Mouse (Mus musculus): ENCODE results near the gene Astn2. TPM values are rescaled to one million over a fixed set of nuclear protein-coding genes. Genes with fewer than 3 reads are reported as not detected.

The Astn2 gene
- 0.14 and 0.47 TPM in 2 replicates for polyA plus RNA-seq (2015; fragmentation: Nextera tagmentation; extraction: Ambion mirVana)

- Histone ChIP-seq H3K27me3 (ENCODE audit: control insufficient read depth, insufficient read depth, low read length) (peaks cover 37% of the 10 kb centered on the region), H3K27ac (ENCODE audit: low read length) (no peak within 1 kb of the TSS), H3K4me1 (ENCODE audit: control insufficient read depth, insufficient read depth, low read length) (peaks cover 4% of the 10 kb centered on the region; the same call in 1 of the 2 replicates), H3K36me3 (ENCODE audit: control insufficient read depth, insufficient read depth) (no peaks in the 10 kb centered on the region), H3K9me3 (replicated peaks; ENCODE audit: control insufficient read depth, low read length) (no peaks in the 10 kb centered on the region), H3K9ac (ENCODE audit: low read length) (peak within 1 kb of the TSS; percentile 74), H3K4me3 (ENCODE audit: low read length) (peak within 1 kb of the TSS; percentile 79), H3K4me2 (ENCODE audit: low read depth, low read length) (peak within 1 kb of the TSS; percentile 97)
- ATAC-seq (replicated peaks; ENCODE audit: extremely low read depth, insufficient read depth, low FRiP score): peak; percentile 64
- WGBS: 1% methylated on average over 44 of the region's 56 CpGs
These were observed at the start of gene Astn2 for GRCm38 (mm10) chr4:66404201-66404711. TSS of gene Astn2 (minus strand) at chr4:66404611.

DNA sequence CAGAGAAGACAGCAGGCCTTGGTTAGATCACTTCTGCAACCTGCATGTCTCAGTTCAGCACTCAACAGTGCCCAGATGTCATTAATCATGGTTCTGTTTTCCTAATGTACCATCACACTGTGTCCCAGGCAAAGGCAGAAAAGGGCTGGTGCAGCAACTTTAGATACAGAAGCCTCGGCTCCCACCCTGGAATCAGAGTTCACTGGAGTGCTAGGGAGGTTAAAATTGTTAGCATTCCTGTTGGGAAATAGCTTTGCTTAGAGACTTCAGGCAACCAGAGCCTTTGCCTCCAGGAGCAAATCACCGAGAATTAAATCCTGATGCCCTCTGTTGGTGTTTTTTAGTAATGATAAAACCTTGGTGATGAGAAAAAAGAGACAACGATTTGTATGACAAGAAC, 45.7 kb upstream of the Astn2 start:
- Histone ChIP-seq H3K27ac (ENCODE audit: low read length) (peak overlapping the region; percentile 30; the same call in 1 of the 2 replicates), H3K27me3 (ENCODE audit: control insufficient read depth, insufficient read depth, low read length) (no peaks in the 10 kb centered on the region), H3K9ac (ENCODE audit: low read length) (no peak overlapping the region), H3K4me3 (ENCODE audit: low read length) (no peak overlapping the region), H3K4me2 (ENCODE audit: low read depth, low read length) (no peak overlapping the region), H3K4me1 (ENCODE audit: control insufficient read depth, insufficient read depth, low read length) (no peaks in the 10 kb centered on the region), H3K9me3 (replicated peaks; ENCODE audit: control insufficient read depth, low read length) (no peaks in the 10 kb centered on the region), H3K36me3 (ENCODE audit: control insufficient read depth, insufficient read depth) (no peaks in the 10 kb centered on the region)
- 23% methylated on average over 3 of the region's 3 CpGs for WGBS
- ATAC-seq (replicated peaks; ENCODE audit: extremely low read depth, insufficient read depth, low FRiP score): no peak

DNA sequence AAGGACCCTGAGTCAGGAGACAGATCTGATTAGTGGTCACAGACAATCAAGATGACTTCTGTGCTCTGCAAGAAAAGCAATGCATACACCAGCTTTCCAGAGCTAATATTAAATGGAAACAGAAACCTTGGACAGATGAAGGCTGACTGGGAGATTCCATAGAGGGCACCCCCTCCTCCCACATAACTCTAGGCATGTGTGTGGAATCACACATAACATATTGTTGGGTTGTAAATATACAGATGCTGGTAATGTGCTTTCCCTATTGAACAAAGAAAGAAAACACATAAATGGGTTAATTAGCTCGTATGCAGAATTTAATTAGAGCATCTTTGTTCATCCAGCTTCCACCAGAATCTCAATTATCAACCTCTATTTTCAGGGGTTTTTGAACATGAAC, 26.8 kb upstream of the Astn2 start:
- no peaks in the 10 kb centered on the region for H3K36me3 ChIP-seq (ENCODE audit: control insufficient read depth, insufficient read depth)
- no peaks in the 10 kb centered on the region for H3K9me3 ChIP-seq (replicated peaks; ENCODE audit: control insufficient read depth, low read length)
- H3K27ac ChIP-seq (ENCODE audit: low read length): no peak overlapping the region
- no peak overlapping the region for H3K4me2 ChIP-seq (ENCODE audit: low read depth, low read length)
- no peaks in the 10 kb centered on the region for H3K4me1 ChIP-seq (ENCODE audit: control insufficient read depth, insufficient read depth, low read length)
- WGBS: 50% methylated on average over 1 of the region's 1 CpGs
- no peaks in the 10 kb centered on the region for H3K27me3 ChIP-seq (ENCODE audit: control insufficient read depth, insufficient read depth, low read length)
- H3K9ac ChIP-seq (ENCODE audit: low read length): no peak overlapping the region
- ATAC-seq (replicated peaks; ENCODE audit: extremely low read depth, insufficient read depth, low FRiP score): no peak
- H3K4me3 ChIP-seq (ENCODE audit: low read length): no peak overlapping the region

DNA sequence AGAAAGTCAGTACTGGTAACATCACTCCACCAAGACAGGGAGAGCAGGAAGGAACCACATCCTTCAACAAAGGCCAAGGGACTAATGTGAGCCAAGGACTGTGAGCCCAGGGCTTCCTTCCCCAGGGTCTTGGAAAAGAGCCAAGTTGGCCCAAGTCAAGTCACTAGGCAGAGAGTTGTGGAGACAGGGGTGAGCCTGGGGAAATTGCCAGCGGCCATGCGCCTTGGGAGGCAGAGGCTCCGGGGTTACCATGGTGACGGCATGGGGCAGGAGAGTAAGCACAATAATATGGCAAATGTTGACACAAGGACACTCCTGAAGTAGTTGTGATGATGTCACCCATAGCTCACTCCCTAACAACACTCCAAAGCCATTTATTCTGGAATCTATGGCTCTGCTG, 21.4 kb upstream of the Astn2 start:
- H3K4me3 ChIP-seq (ENCODE audit: low read length): no peak overlapping the region
- H3K9ac ChIP-seq (ENCODE audit: low read length): no peak overlapping the region
- ATAC-seq (replicated peaks; ENCODE audit: extremely low read depth, insufficient read depth, low FRiP score): 0 out of 2 replicates have a peak, but pooled peaks have one; percentile 10
- no peak overlapping the region for H3K4me2 ChIP-seq (ENCODE audit: low read depth, low read length)
- 66% methylated on average over 4 of the region's 4 CpGs for WGBS
- no peak overlapping the region for H3K27ac ChIP-seq (ENCODE audit: low read length)
- H3K9me3 ChIP-seq (replicated peaks; ENCODE audit: control insufficient read depth, low read length): 0 out of 2 replicates have a peak, but pooled peaks cover 2% of the 10 kb centered on the region
- H3K27me3 ChIP-seq (ENCODE audit: control insufficient read depth, insufficient read depth, low read length): no peaks in the 10 kb centered on the region
- H3K36me3 ChIP-seq (ENCODE audit: control insufficient read depth, insufficient read depth): no peaks in the 10 kb centered on the region
- no peaks in the 10 kb centered on the region for H3K4me1 ChIP-seq (ENCODE audit: control insufficient read depth, insufficient read depth, low read length)

GRCm38 (mm10) chr4:66414778-66415177, 10.4 kb upstream of the Astn2 start:
- H3K36me3 ChIP-seq (ENCODE audit: control insufficient read depth, insufficient read depth): no peaks in the 10 kb centered on the region
- no peak overlapping the region for H3K27ac ChIP-seq (ENCODE audit: low read length)
- peak overlapping the region; percentile 3; the same call in 1 of the 2 replicates for H3K4me2 ChIP-seq (ENCODE audit: low read depth, low read length)
- no peak for ATAC-seq (replicated peaks; ENCODE audit: extremely low read depth, insufficient read depth, low FRiP score)
- no peak overlapping the region for H3K4me3 ChIP-seq (ENCODE audit: low read length)
- H3K4me1 ChIP-seq (ENCODE audit: control insufficient read depth, insufficient read depth, low read length): no peaks in the 10 kb centered on the region
- 61% methylated on average over 8 of the region's 8 CpGs for WGBS
- H3K27me3 ChIP-seq (ENCODE audit: control insufficient read depth, insufficient read depth, low read length): no peaks in the 10 kb centered on the region
- H3K9ac ChIP-seq (ENCODE audit: low read length): no peak overlapping the region
- no peaks in the 10 kb centered on the region for H3K9me3 ChIP-seq (replicated peaks; ENCODE audit: control insufficient read depth, low read length)

- Histone ChIP-seq H3K9me3 (replicated peaks; ENCODE audit: control insufficient read depth, low read length) (no peaks in the 10 kb centered on the region), H3K4me1 (ENCODE audit: control insufficient read depth, insufficient read depth, low read length) (peaks cover 4% of the 10 kb centered on the region; the same call in 1 of the 2 replicates), H3K4me3 (ENCODE audit: low read length) (no peak overlapping the region), H3K27ac (ENCODE audit: low read length) (no peak overlapping the region), H3K36me3 (ENCODE audit: control insufficient read depth, insufficient read depth) (no peaks in the 10 kb centered on the region), H3K4me2 (ENCODE audit: low read depth, low read length) (no peak overlapping the region), H3K9ac (ENCODE audit: low read length) (no peak overlapping the region), H3K27me3 (ENCODE audit: control insufficient read depth, insufficient read depth, low read length) (peaks cover 34% of the 10 kb centered on the region)
- WGBS: 22% methylated on average over 1 of the region's 1 CpGs
- no peak for ATAC-seq (replicated peaks; ENCODE audit: extremely low read depth, insufficient read depth, low FRiP score)
These were observed 675 bp upstream of the Astn2 start for GRCm38 (mm10) chr4:66405086-66405485.

DNA sequence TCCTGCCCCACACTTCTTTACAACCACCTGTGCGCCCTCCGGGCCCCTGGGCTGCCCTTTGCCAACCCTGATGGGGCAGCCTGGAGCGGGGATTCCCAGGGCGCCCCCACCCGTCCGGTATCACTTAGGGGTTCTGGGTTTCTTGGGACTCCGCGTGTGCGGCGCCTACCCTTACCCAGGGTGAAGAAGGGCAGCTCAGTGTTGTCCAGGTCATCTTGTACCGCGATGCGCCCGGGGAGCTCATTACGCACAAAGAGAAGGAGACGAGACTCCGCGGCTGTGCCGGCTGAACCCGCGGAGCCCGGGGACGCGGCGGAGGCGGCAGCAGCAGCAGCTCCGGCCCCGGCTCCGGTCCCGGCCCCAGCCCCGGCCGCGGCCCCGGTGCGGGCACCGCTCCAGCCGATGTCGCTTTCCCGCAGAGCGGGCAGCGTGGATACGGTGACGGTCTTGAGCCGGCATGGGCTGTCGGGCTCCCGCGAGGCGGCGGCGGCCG, 657 bp downstream of the Astn2 start:
- under 1% methylated on average over 37 of the region's 51 CpGs for WGBS
- Histone ChIP-seq H3K9ac (ENCODE audit: low read length) (peak overlapping the region; percentile 74), H3K4me1 (ENCODE audit: control insufficient read depth, insufficient read depth, low read length) (peaks cover 4% of the 10 kb centered on the region; the same call in 1 of the 2 replicates), H3K4me2 (ENCODE audit: low read depth, low read length) (peak overlapping the region; percentile 97), H3K36me3 (ENCODE audit: control insufficient read depth, insufficient read depth) (no peaks in the 10 kb centered on the region), H3K9me3 (replicated peaks; ENCODE audit: control insufficient read depth, low read length) (no peaks in the 10 kb centered on the region), H3K27me3 (ENCODE audit: control insufficient read depth, insufficient read depth, low read length) (peaks cover 37% of the 10 kb centered on the region), H3K27ac (ENCODE audit: low read length) (no peak overlapping the region), H3K4me3 (ENCODE audit: low read length) (peak overlapping the region; percentile 79)
- ATAC-seq (replicated peaks; ENCODE audit: extremely low read depth, insufficient read depth, low FRiP score): peak; percentile 34

- H3K9ac ChIP-seq (ENCODE audit: low read length): 0 out of 2 replicates have a peak overlapping the region, but pooled peaks have one; percentile 21
- H3K4me2 ChIP-seq (ENCODE audit: low read depth, low read length): peak overlapping the region; percentile 97
- H3K4me3 ChIP-seq (ENCODE audit: low read length): peak overlapping the region; percentile 79
- peak; percentile 32; the same call in 1 of the 2 replicates for ATAC-seq (replicated peaks; ENCODE audit: extremely low read depth, insufficient read depth, low FRiP score)
- peaks cover 37% of the 10 kb centered on the region for H3K27me3 ChIP-seq (ENCODE audit: control insufficient read depth, insufficient read depth, low read length)
- no peaks in the 10 kb centered on the region for H3K36me3 ChIP-seq (ENCODE audit: control insufficient read depth, insufficient read depth)
- WGBS: under 1% methylated on average over 22 of the region's 22 CpGs
- H3K4me1 ChIP-seq (ENCODE audit: control insufficient read depth, insufficient read depth, low read length): peaks cover 4% of the 10 kb centered on the region; the same call in 1 of the 2 replicates
- no peaks in the 10 kb centered on the region for H3K9me3 ChIP-seq (replicated peaks; ENCODE audit: control insufficient read depth, low read length)
- no peak overlapping the region for H3K27ac ChIP-seq (ENCODE audit: low read length)
These were observed 1.2 kb downstream of the Astn2 start for GRCm38 (mm10) chr4:66403116-66403707.

DNA sequence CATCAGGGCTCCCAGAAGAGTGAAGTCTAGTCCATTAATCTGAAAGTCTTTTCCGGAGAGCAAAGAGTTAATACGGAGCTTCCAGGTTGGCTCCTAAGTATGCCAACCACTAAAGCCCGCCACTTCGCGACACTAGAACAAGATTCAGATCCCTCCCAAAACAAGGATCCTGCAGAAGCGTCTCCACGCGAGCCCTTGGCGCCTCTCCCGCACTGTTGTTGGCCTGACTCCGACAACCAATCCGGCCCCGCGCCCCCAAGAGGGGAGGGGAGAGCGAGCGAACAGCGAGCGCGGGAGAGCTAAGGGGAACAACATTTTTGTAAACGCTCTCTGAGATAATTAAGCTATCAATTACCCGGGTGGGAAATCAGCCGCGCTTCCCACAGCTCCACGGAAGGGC, 1.8 kb downstream of the Astn2 start:
- WGBS: under 1% methylated on average over 24 of the region's 24 CpGs
- H3K36me3 ChIP-seq (ENCODE audit: control insufficient read depth, insufficient read depth): no peaks in the 10 kb centered on the region
- H3K9me3 ChIP-seq (replicated peaks; ENCODE audit: control insufficient read depth, low read length): no peaks in the 10 kb centered on the region
- H3K27ac ChIP-seq (ENCODE audit: low read length): no peak overlapping the region
- no peak for ATAC-seq (replicated peaks; ENCODE audit: extremely low read depth, insufficient read depth, low FRiP score)
- H3K4me1 ChIP-seq (ENCODE audit: control insufficient read depth, insufficient read depth, low read length): peaks cover 4% of the 10 kb centered on the region; the same call in 1 of the 2 replicates
- H3K9ac ChIP-seq (ENCODE audit: low read length): 0 out of 2 replicates have a peak overlapping the region, but pooled peaks have one; percentile 21
- peak overlapping the region; percentile 79 for H3K4me3 ChIP-seq (ENCODE audit: low read length)
- H3K27me3 ChIP-seq (ENCODE audit: control insufficient read depth, insufficient read depth, low read length): peaks cover 37% of the 10 kb centered on the region
- peak overlapping the region; percentile 97 for H3K4me2 ChIP-seq (ENCODE audit: low read depth, low read length)
